ENCODE assay signal across 11 mouse cellular contexts in genomic region chr4:57660470-57660869, GRCm38 (mm10). TPM values are rescaled to one million over a fixed set of nuclear protein-coding genes. Genes with fewer than 3 reads are reported as not detected.
DNase-seq lines count a peak whose midpoint lies in the region; ATAC-seq and TF ChIP-seq lines count a peak whose summit lies in the region.
"Had no signal": no experiment of that assay in that cellular context is flagged by ENCODE, and none has a peak within 500 bp of the region (broad histone marks: within the 10 kb centered on the region; RNA-seq: fewer than 3 reads in every experiment).

No protein-coding gene starts in this region.

- ATAC-seq in lung, postnatal 0 days: peak; percentile 33; the same call in 1 of the 2 replicates
- peak; percentile 77; the same call in 1 of the 2 replicates for ATAC-seq in hindbrain, embryonic 15.5 days (ENCODE audit: low FRiP score, low read depth)
- ATAC-seq in kidney, embryonic 14.5 days (ENCODE audit: low FRiP score, low TSS enrichment): no peak
- ATAC-seq: liver, postnatal 0 days had no signal

- H3K36me3 ChIP-seq in lung, postnatal 0 days (ENCODE audit: insufficient read depth, low read length): no peaks in the 10 kb centered on the region
- H3K36me3 ChIP-seq in hindbrain, embryonic 15.5 days: peaks cover 12% of the 10 kb centered on the region; the same call in 1 of the 2 replicates
- no peaks in the 10 kb centered on the region for H3K36me3 ChIP-seq in kidney, embryonic 14.5 days (ENCODE audit: control insufficient read depth, insufficient read depth, low read length)
- H3K36me3 ChIP-seq: stomach, embryonic 15.5 days had no signal

- H3K4me3 ChIP-seq in lung, postnatal 0 days (ENCODE audit: low read depth, low read length): no peak overlapping the region
- H3K4me3 ChIP-seq in hindbrain, embryonic 15.5 days: no peak overlapping the region
- no peak overlapping the region for H3K4me3 ChIP-seq in kidney, embryonic 14.5 days (ENCODE audit: low read length)
- H3K4me3 ChIP-seq: stomach, embryonic 15.5 days had no signal

- H3K27ac ChIP-seq in lung, postnatal 0 days (ENCODE audit: low read length): no peak overlapping the region
- peak overlapping the region; percentile 76 for H3K27ac ChIP-seq in hindbrain, embryonic 15.5 days (replicated peaks)
- H3K27ac ChIP-seq in kidney, embryonic 14.5 days (ENCODE audit: low read depth, low read length): no peak overlapping the region
- H3K27ac ChIP-seq: stomach, embryonic 15.5 days had no signal

- no peak for TF ChIP-seq CTCF in lung, postnatal 0 days (IDR thresholded peaks at IDR 0.05)

- H3K4me2 ChIP-seq in lung, postnatal 0 days (replicated peaks; ENCODE audit: low read depth, low read length): no peak overlapping the region
- peak overlapping the region; percentile 24; the same call in 1 of the 2 replicates for H3K4me2 ChIP-seq in hindbrain, embryonic 15.5 days
- H3K4me2 ChIP-seq in kidney, embryonic 14.5 days (replicated peaks; ENCODE audit: low read depth, low read length): no peak overlapping the region
- H3K4me2 ChIP-seq: stomach, embryonic 15.5 days had no signal

- no peaks in the 10 kb centered on the region for H3K4me1 ChIP-seq in lung, postnatal 0 days (ENCODE audit: insufficient read depth, low read depth, low read length)
- H3K4me1 ChIP-seq in hindbrain, embryonic 15.5 days (replicated peaks): peaks cover 18% of the 10 kb centered on the region
- no peaks in the 10 kb centered on the region for H3K4me1 ChIP-seq in kidney, embryonic 14.5 days (ENCODE audit: control insufficient read depth, insufficient read depth, low read length)
- H3K4me1 ChIP-seq: stomach, embryonic 15.5 days had no signal

- no peak for TF ChIP-seq EP300 in lung, postnatal 0 days (IDR thresholded peaks at IDR 0.05)

- WGBS in lung, postnatal 0 days: 21% methylated on average over 4 of the region's 4 CpGs
- WGBS in hindbrain, embryonic 15.5 days: 3% methylated on average over 4 of the region's 4 CpGs
- 33% methylated on average over 4 of the region's 4 CpGs for WGBS in kidney, embryonic 14.5 days

- H3K27me3 ChIP-seq in lung, postnatal 0 days (replicated peaks; ENCODE audit: insufficient read depth, low read length): no peaks in the 10 kb centered on the region
- H3K27me3 ChIP-seq in hindbrain, embryonic 15.5 days: no peaks in the 10 kb centered on the region
- H3K27me3 ChIP-seq in kidney, embryonic 14.5 days (ENCODE audit: control insufficient read depth, insufficient read depth, low read length): no peaks in the 10 kb centered on the region
- H3K27me3 ChIP-seq: stomach, embryonic 15.5 days had no signal

- H3K9me3 ChIP-seq in lung, postnatal 0 days (ENCODE audit: low read length): no peaks in the 10 kb centered on the region
- H3K9me3 ChIP-seq in hindbrain, embryonic 15.5 days: no peaks in the 10 kb centered on the region
- no peaks in the 10 kb centered on the region for H3K9me3 ChIP-seq in kidney, embryonic 14.5 days (ENCODE audit: control insufficient read depth, low read length)
- H3K9me3 ChIP-seq: stomach, embryonic 15.5 days had no signal

- DNase-seq in lung, postnatal 0 days (ENCODE audit: low spot score): peak; percentile 15
- DNase-seq in lung, postnatal 4 days: no peak
- DNase-seq in embryo, embryonic 10 days (ENCODE audit: low spot score): peak; percentile 51
- peak; percentile 72 for DNase-seq in retina, embryonic 14.5 days (ENCODE audit: low spot score)
- no peak for DNase-seq in adrenal gland, postnatal 14 days
- no peak for DNase-seq in frontal cortex, postnatal 14 days (ENCODE audit: low spot score in 2 of 2)
- DNase-seq: gastrocnemius, postnatal 10 days; liver, postnatal 0 days had no signal

- no peak overlapping the region for H3K9ac ChIP-seq in lung, postnatal 0 days (replicated peaks; ENCODE audit: low read depth)
- no peak overlapping the region for H3K9ac ChIP-seq in hindbrain, embryonic 15.5 days
- no peak overlapping the region for H3K9ac ChIP-seq in kidney, embryonic 14.5 days (ENCODE audit: low read depth, low read length)
- H3K9ac ChIP-seq: liver, postnatal 0 days; stomach, embryonic 15.5 days had no signal

RNA-seq across cellular contexts. Expression of gene Akap2, which starts 57.0 kb away (rescaled TPM):
- polyA plus RNA-seq in lung, postnatal 0 days (2015; fragmentation: Nextera tagmentation; extraction: Ambion mirVana): 112 and 126 TPM in 2 replicates
- 11.4 and 12.2 TPM in 2 replicates for polyA plus RNA-seq in hindbrain, embryonic 15.5 days (2015; fragmentation: Nextera tagmentation; extraction: Ambion mirVana)
- total RNA-seq in adrenal gland, postnatal 14 days (2021): 129 and 137 TPM in 2 replicates
- 17.1 and 24.0 TPM in 2 replicates for polyA plus RNA-seq in kidney, embryonic 14.5 days (2014; fragmentation: Nextera tagmentation; extraction: Ambion mirVana)

Comparison
In these comparisons a context has a peak if more than half of its experiments do, and no peak if none do; other contexts are left out.
1. DNase-seq: peak in lung, postnatal 0 days (single experiment), embryo, embryonic 10 days (single experiment) and retina, embryonic 14.5 days (single experiment); none in lung, postnatal 4 days (0 of 2), adrenal gland, postnatal 14 days (single experiment) and frontal cortex, postnatal 14 days (0 of 2).